Mouse (Mus musculus) layer of hippocampus, adult 9-10 months (tissue): ENCODE measurements at regions not wholly inside any gene's neighbourhood (a gene's known extent, or its start where the extent isn't known, plus 50 kb on each side); places are given as distances from the start of the nearest gene placed in this dataset.
A peak's percentile ranks its signal among the peaks of the same experiment; 100 is the strongest.

Source experiments
- DNase-seq: peaks from one replicate; pipeline ENCODE4 v3.0.0; 2022; ENCODE audit warnings: low spot score

DNA sequence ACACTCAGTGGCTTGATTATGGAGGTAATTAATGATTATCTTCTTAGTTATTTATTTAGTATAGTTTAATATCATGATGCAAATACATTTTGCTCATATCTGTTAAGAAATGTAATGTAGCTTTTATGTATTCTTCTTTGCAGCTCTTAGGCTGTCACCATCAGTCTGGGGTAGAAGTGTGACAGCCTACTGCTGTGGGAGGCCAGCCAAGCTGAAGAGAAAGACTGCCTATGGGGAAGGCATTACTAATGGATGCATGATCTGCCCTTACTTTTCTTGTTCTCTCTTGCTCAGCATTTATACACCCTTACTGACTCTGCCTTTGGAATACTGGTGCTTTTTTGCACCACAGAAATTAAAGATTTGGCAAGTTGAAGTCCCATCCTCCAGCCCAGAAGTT is 362.8 kb upstream of the Stxbp6 start:
- DNase-seq, result no peak

DNA sequence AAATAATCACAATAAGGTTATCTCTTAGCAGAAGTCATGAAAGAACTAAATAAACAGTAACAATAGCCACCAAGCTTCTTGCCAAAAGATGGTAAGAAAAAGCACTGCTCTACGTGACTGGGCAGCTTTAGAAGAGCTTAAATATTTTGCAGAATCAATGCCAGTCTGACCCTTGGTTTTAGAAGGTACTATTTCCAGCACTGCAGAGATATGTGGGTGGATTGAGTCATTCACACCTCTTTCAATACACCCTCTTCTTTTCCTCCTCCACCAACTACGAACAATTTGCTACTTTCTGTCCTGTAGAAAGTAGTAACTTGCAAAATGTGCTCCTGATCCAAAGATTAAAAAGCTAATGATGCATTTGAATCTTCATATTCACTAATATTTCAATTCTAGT is 324.9 kb upstream of the Stxbp6 start:
- no peak for DNase-seq

DNA sequence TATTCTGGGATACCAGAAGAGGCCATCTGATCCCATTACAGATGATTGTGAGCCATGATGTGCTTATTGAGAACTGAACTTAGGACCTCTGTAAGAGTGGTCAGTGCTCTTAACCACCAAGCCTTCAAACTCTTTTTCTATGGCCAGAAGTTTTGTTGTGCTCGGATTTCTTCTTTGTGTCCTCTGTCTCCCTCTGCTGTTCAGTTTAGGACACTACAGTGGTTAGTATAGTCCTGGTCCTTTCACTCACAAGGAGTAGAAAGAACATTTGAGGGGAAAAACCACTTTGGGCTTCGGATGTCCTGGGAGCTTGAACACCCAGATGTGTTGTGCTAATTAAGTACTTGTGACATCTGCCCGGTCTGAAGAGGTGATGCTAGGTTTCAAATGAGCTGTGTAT is 310.4 kb upstream of the Stxbp6 start:
- peak; percentile 40 for DNase-seq
